Mouse (Mus musculus) heart, adult 11 months (tissue): ENCODE results near the gene Rab10.
A peak's percentile ranks its signal among the peaks of the same experiment; 100 is the strongest.

Experiments
- DNase-seq: peaks from one replicate; pipeline ENCODE4 v3.0.0; 2022

Gene Rab10

GRCm38 (mm10) chr12:3291849-3292248 lies 17.9 kb downstream of the Rab10 start:
- peak; percentile 60 for DNase-seq

GRCm38 (mm10) chr12:3291038-3291437 lies 18.7 kb downstream of the Rab10 start:
- DNase-seq, result peak; percentile 68

GRCm38 (mm10) chr12:3288440-3288839 lies 21.3 kb downstream of the Rab10 start:
- peak; percentile 49 for DNase-seq

- DNase-seq, result peak; percentile 6
Measured at GRCm38 (mm10) chr12:3285919-3286318, 23.9 kb downstream of the Rab10 start.

- peak; percentile 11 for DNase-seq
Measured at GRCm38 (mm10) chr12:3285377-3285776, 24.4 kb downstream of the Rab10 start.

GRCm38 (mm10) chr12:3284463-3284862 lies 25.3 kb downstream of the Rab10 start:
- DNase-seq, result peak; percentile 49

GRCm38 (mm10) chr12:3283829-3284440 lies 25.8 kb downstream of the Rab10 start:
- DNase-seq, result peak; percentile 34

- DNase-seq, result peak; percentile 74
Measured at GRCm38 (mm10) chr12:3282954-3283353, 26.8 kb downstream of the Rab10 start.

GRCm38 (mm10) chr12:3282520-3282919 lies 27.2 kb downstream of the Rab10 start:
- DNase-seq, result peak; percentile 34

- peak; percentile 42 for DNase-seq
Measured at GRCm38 (mm10) chr12:3278880-3279339, 30.9 kb downstream of the Rab10 start.

GRCm38 (mm10) chr12:3270818-3271217 lies 39.0 kb downstream of the Rab10 start:
- no peak for DNase-seq

GRCm38 (mm10) chr12:3267397-3267796 lies 42.4 kb downstream of the Rab10 start:
- no peak for DNase-seq

GRCm38 (mm10) chr12:3265188-3265587 lies 44.6 kb downstream of the Rab10 start:
- no peak for DNase-seq

GRCm38 (mm10) chr12:3264449-3264848 lies 45.3 kb downstream of the Rab10 start:
- no peak for DNase-seq

GRCm38 (mm10) chr12:3261596-3261995 lies 48.2 kb downstream of the Rab10 start:
- DNase-seq, result no peak

GRCm38 (mm10) chr12:3255966-3256365 lies 53.8 kb downstream of the Rab10 start:
- DNase-seq, result no peak

GRCm38 (mm10) chr12:3255435-3255834 lies 54.3 kb downstream of the Rab10 start:
- DNase-seq, result no peak

GRCm38 (mm10) chr12:3253591-3253990 lies 56.2 kb downstream of the Rab10 start:
- DNase-seq, result peak; percentile 75

GRCm38 (mm10) chr12:3246091-3246490 lies 63.7 kb downstream of the Rab10 start:
- peak; percentile 49 for DNase-seq

GRCm38 (mm10) chr12:3239544-3239943 lies 70.2 kb downstream of the Rab10 start:
- peak; percentile 85 for DNase-seq

GRCm38 (mm10) chr12:3238361-3239051 lies 71.3 kb downstream of the Rab10 start:
- peak; percentile 89 for DNase-seq

- no peak for DNase-seq
Measured at GRCm38 (mm10) chr12:3237799-3238198, 72.0 kb downstream of the Rab10 start.

GRCm38 (mm10) chr12:3236831-3237681 lies 72.7 kb downstream of the Rab10 start:
- DNase-seq, result peak; percentile 94
